Mouse (Mus musculus) hindbrain, embryonic 16.5 days (tissue): ENCODE measurements at regions not wholly inside any gene's neighbourhood (a gene's known extent, or its start where the extent isn't known, plus 50 kb on each side); places are given as distances from the start of the nearest gene placed in this dataset.

ENCODE experiments used
- ATAC-seq: fragments of 200-750 bp; cut with Nextera tagmentation; 2 replicates; pipeline ENCODE4 v1.8.0; 2017; ENCODE audit warnings: moderate TSS enrichment, moderate library complexity
- H3K27ac ChIP-seq: fragments of 300-500 bp; sonication (generic); 2 replicates; pipeline ENCODE4 v1.5.1; 2014; ENCODE audit warnings: low read depth, mild to moderate bottlenecking, control low read depth, low read length, moderate library complexity
- H3K27me3 ChIP-seq: fragments of 300-500 bp; sonication (generic); replicated peaks from 2 replicates; pipeline ENCODE4 v1.6.1; 2014; ENCODE audit warnings: low read length; ENCODE audit not compliant: control insufficient read depth, insufficient read depth
- H3K36me3 ChIP-seq: fragments of 300-500 bp; sonication (generic); 2 replicates; pipeline ENCODE4 v1.6.1; 2014; ENCODE audit warnings: mild to moderate bottlenecking, low read length, moderate library complexity, mixed read lengths; ENCODE audit not compliant: control insufficient read depth, insufficient read depth
- H3K4me1 ChIP-seq: fragments of 300-500 bp; sonication (generic); 2 replicates; pipeline ENCODE4 v1.6.1; 2014; ENCODE audit warnings: low read depth, low read length; ENCODE audit not compliant: control insufficient read depth, insufficient read depth
- H3K4me2 ChIP-seq: fragments of 300-500 bp; sonication (generic); 2 replicates; pipeline ENCODE4 v1.6.1; 2014; ENCODE audit warnings: mild to moderate bottlenecking, low read length, control low read depth, moderate library complexity
- H3K4me3 ChIP-seq: fragments of 300-500 bp; sonication (generic); 2 replicates; pipeline ENCODE4 v1.5.1; 2014; ENCODE audit warnings: mild to moderate bottlenecking, low read length, control low read depth, moderate library complexity
- H3K9ac ChIP-seq: fragments of 300-500 bp; sonication (generic); 2 replicates; pipeline ENCODE4 v1.6.1; 2014; ENCODE audit warnings: low read depth, mild to moderate bottlenecking, control low read depth, low read length, moderate library complexity
- H3K9me3 ChIP-seq: fragments of 300-500 bp; sonication (generic); 2 replicates; pipeline ENCODE4 v1.6.1; 2014; ENCODE audit warnings: mild to moderate bottlenecking, low read length, moderate library complexity; ENCODE audit not compliant: control insufficient read depth
- WGBS: fragments of 180-500 bp; shearing (Covaris S2); extraction: QIAGEN DNeasy Blood & Tissue Kit; methylation state at CpG from one replicate; pipeline ENCODE4 v1.1.7; 2014; 5-methylcytosine and 5-hydroxymethylcytosine counted together

GRCm38 (mm10) chr7:113651696-113652095, 114.1 kb upstream of the Spon1 start:
- Histone ChIP-seq H3K27ac (no peak overlapping the region), H3K9me3 (no peaks in the 10 kb centered on the region), H3K9ac (no peak overlapping the region), H3K36me3 (no peaks in the 10 kb centered on the region), H3K4me3 (no peak overlapping the region), H3K4me2 (no peak overlapping the region), H3K4me1 (no peaks in the 10 kb centered on the region), H3K27me3 (no peaks in the 10 kb centered on the region)
- ATAC-seq: no peak
- WGBS: 65% methylated on average over 1 of the region's 1 CpGs

- no peak overlapping the region for H3K9ac ChIP-seq
Measured at GRCm38 (mm10) chr7:113653130-113653529, 112.7 kb upstream of the Spon1 start.

GRCm38 (mm10) chr7:113655336-113655735, 110.5 kb upstream of the Spon1 start:
- H3K27me3 ChIP-seq: no peaks in the 10 kb centered on the region
- H3K9ac ChIP-seq: no peak overlapping the region
- no peak overlapping the region for H3K4me3 ChIP-seq
- H3K4me1 ChIP-seq: no peaks in the 10 kb centered on the region
- 81% methylated on average over 5 of the region's 5 CpGs for WGBS
- no peak overlapping the region for H3K4me2 ChIP-seq
- no peaks in the 10 kb centered on the region for H3K36me3 ChIP-seq
- no peak for ATAC-seq
- H3K27ac ChIP-seq: no peak overlapping the region
- H3K9me3 ChIP-seq: no peaks in the 10 kb centered on the region

More at GRCm38 (mm10) chr7:113653130-113653529, 112.7 kb upstream of the Spon1 start:
- H3K4me3 ChIP-seq: no peak overlapping the region
- H3K4me1 ChIP-seq: no peaks in the 10 kb centered on the region
- H3K4me2 ChIP-seq: no peak overlapping the region
- no peak overlapping the region for H3K27ac ChIP-seq
- WGBS: 27% methylated on average over 5 of the region's 5 CpGs
- ATAC-seq: no peak
- H3K36me3 ChIP-seq: no peaks in the 10 kb centered on the region
- no peaks in the 10 kb centered on the region for H3K9me3 ChIP-seq
- no peaks in the 10 kb centered on the region for H3K27me3 ChIP-seq

- Histone ChIP-seq H3K9ac (peak overlapping the region; percentile 50), H3K4me1 (peaks cover 7% of the 10 kb centered on the region), H3K27ac (no peak overlapping the region), H3K9me3 (no peaks in the 10 kb centered on the region; the same call in 1 of the 2 replicates), H3K4me3 (no peak overlapping the region; the same call in 1 of the 2 replicates), H3K36me3 (no peaks in the 10 kb centered on the region), H3K27me3 (no peaks in the 10 kb centered on the region), H3K4me2 (peak overlapping the region; percentile 47)
- 23% methylated on average over 18 of the region's 18 CpGs for WGBS
- peak; percentile 48; the same call in 1 of the 2 replicates for ATAC-seq
Measured at GRCm38 (mm10) chr7:113672779-113673595, 92.8 kb upstream of the Spon1 start.

DNA sequence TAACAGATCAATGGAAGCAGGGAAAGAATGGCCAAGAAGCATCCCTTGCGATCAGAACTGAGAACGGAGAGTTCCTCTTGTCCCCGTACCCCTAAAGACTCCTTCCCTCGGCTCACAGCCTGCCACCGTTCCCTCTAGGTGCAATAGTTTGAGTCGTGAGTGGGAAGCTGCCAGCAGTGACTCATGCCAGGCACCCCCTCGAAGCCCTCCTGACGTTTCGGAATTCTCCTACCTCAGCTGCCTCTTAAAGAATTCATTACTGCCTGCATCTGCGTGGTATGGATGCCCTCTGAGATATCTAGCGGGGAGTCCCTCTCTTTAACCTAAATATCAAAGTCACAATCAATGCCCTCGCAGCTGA, 92.2 kb upstream of the Spon1 start:
- no peaks in the 10 kb centered on the region for H3K36me3 ChIP-seq
- no peaks in the 10 kb centered on the region; the same call in 1 of the 2 replicates for H3K9me3 ChIP-seq
- no peaks in the 10 kb centered on the region for H3K27me3 ChIP-seq
- no peak overlapping the region for H3K27ac ChIP-seq
- ATAC-seq: peak; percentile 14; the same call in 1 of the 2 replicates
- H3K4me2 ChIP-seq: no peak overlapping the region; the same call in 1 of the 2 replicates
- 55% methylated on average over 12 of the region's 12 CpGs for WGBS
- H3K4me3 ChIP-seq: no peak overlapping the region
- no peak overlapping the region for H3K9ac ChIP-seq
- peaks cover 7% of the 10 kb centered on the region for H3K4me1 ChIP-seq

DNA sequence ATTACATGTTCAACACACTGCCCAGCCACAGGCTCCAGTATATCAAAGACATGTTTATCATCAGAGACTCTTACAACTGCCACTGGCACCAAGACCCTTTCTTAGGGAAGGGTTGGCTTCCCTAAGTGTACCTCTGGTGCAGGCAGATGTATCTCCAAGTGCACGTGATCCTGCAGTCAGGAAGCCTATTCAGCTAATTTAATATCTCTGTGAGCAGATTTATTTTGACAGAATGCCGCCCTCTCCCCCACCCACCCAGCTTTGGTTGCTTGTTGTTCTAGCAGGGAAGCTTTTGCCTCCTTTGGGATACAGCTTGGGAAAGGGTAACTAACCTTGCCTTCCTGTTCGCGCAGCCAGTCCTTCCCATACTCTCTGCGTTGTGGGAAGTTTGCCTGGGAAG, 83.5 kb upstream of the Spon1 start:
- H3K9me3 ChIP-seq: no peaks in the 10 kb centered on the region; the same call in 1 of the 2 replicates
- H3K27me3 ChIP-seq: no peaks in the 10 kb centered on the region
- no peak overlapping the region for H3K9ac ChIP-seq
- H3K4me2 ChIP-seq: no peak overlapping the region
- WGBS: 86% methylated on average over 5 of the region's 5 CpGs
- ATAC-seq: no peak
- no peak overlapping the region for H3K4me3 ChIP-seq
- no peak overlapping the region for H3K27ac ChIP-seq
- no peaks in the 10 kb centered on the region for H3K4me1 ChIP-seq
- no peaks in the 10 kb centered on the region for H3K36me3 ChIP-seq

DNA sequence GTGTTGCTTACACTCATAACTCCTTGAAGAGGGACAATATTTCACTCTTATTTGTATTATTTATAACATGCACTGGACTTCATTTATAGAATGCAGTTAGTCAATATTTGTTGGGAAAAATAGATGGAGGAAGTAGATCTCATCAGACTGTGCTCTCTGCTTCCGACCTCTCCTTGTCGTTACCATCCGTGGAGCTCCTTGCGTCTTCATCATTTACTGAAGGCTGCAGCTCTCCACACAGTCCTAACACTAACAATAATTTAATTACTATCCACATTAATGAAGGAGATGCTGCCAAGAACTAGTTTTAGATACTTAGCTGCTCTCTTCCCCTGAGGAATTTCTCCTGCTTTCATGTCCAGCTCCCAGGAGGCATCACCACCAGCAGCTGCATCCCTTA, 80.4 kb upstream of the Spon1 start:
- 84% methylated on average over 4 of the region's 4 CpGs for WGBS
- H3K36me3 ChIP-seq: no peaks in the 10 kb centered on the region
- H3K9ac ChIP-seq: no peak overlapping the region
- H3K4me3 ChIP-seq: no peak overlapping the region
- no peak overlapping the region for H3K4me2 ChIP-seq
- H3K4me1 ChIP-seq: no peaks in the 10 kb centered on the region
- ATAC-seq: no peak
- no peak overlapping the region for H3K27ac ChIP-seq
- no peaks in the 10 kb centered on the region for H3K27me3 ChIP-seq
- H3K9me3 ChIP-seq: no peaks in the 10 kb centered on the region

GRCm38 (mm10) chr7:113686527-113686926, 79.3 kb upstream of the Spon1 start:
- Histone ChIP-seq H3K4me2 (no peak overlapping the region), H3K36me3 (no peaks in the 10 kb centered on the region), H3K27me3 (no peaks in the 10 kb centered on the region), H3K27ac (no peak overlapping the region), H3K4me3 (no peak overlapping the region), H3K9me3 (no peaks in the 10 kb centered on the region), H3K9ac (no peak overlapping the region), H3K4me1 (no peaks in the 10 kb centered on the region)
- ATAC-seq: no peak
- WGBS: 76% methylated on average over 3 of the region's 3 CpGs

DNA sequence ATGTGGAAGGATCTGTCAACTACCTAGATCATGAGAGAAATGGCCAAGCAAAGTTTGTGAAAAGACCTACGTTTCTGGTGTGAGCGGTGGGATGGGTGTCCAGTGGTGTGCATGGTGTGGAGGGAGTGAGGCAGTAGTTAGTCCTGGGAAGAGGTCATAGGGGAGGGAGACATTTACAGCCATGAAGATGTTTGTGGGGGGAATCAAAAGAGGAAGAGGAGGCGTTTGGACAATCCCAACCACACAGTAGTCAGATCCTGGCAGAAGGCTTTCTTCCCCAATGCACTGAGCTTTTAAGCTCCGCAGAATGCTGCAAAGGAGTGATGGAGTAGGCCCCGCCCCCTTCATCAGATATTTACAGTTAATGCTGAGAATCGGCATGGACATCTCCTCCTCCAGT, 78.2 kb upstream of the Spon1 start:
- no peaks in the 10 kb centered on the region for H3K4me1 ChIP-seq
- H3K36me3 ChIP-seq: no peaks in the 10 kb centered on the region
- no peak for ATAC-seq
- WGBS: 83% methylated on average over 6 of the region's 6 CpGs
- no peak overlapping the region for H3K4me2 ChIP-seq
- H3K4me3 ChIP-seq: no peak overlapping the region
- no peak overlapping the region for H3K9ac ChIP-seq
- no peaks in the 10 kb centered on the region for H3K9me3 ChIP-seq
- no peaks in the 10 kb centered on the region for H3K27me3 ChIP-seq
- no peak overlapping the region for H3K27ac ChIP-seq
